Mouse (Mus musculus) hindbrain, embryonic 11.5 days (tissue): Measurements from ENCODE around the gene Olfml3. TPM values are rescaled to one million over a fixed set of nuclear protein-coding genes. Genes with fewer than 3 reads are reported as not detected.

ENCODE experiments used
- ATAC-seq: fragments of 200-750 bp; cut with Nextera tagmentation; 2 replicates; pipeline ENCODE4 v1.8.0; 2017; ENCODE audit warnings: mild to moderate bottlenecking, moderate TSS enrichment, moderate library complexity; ENCODE audit not compliant: low FRiP score
- DNase-seq: peaks from one replicate; pipeline ENCODE4 v3.0.0-alpha.2; 2015; ENCODE audit warnings: low spot score
- H3K27ac ChIP-seq: fragments of 300-500 bp; sonication (generic); 2 replicates; pipeline ENCODE4 v1.5.1; 2014; ENCODE audit warnings: mild to moderate bottlenecking, low read depth, low read length
- H3K27me3 ChIP-seq: fragments of 300-500 bp; sonication (generic); 2 replicates; pipeline ENCODE4 v1.6.1; 2014; ENCODE audit warnings: mild to moderate bottlenecking, low read length, moderate library complexity, mixed read lengths; ENCODE audit not compliant: control insufficient read depth, insufficient read depth
- H3K36me3 ChIP-seq: fragments of 300-500 bp; sonication (generic); 2 replicates; pipeline ENCODE4 v1.6.1; 2014; ENCODE audit warnings: mild to moderate bottlenecking, low read length, moderate library complexity, mixed read lengths; ENCODE audit not compliant: control insufficient read depth, insufficient read depth
- H3K4me1 ChIP-seq: fragments of 300-500 bp; sonication (generic); replicated peaks from 2 replicates; pipeline ENCODE4 v1.6.1; 2014; ENCODE audit warnings: low read length, mixed read lengths; ENCODE audit not compliant: control insufficient read depth, insufficient read depth
- H3K4me2 ChIP-seq: fragments of 300-500 bp; sonication (generic); replicated peaks from 2 replicates; pipeline ENCODE4 v1.6.1; 2014; ENCODE audit warnings: mild to moderate bottlenecking, low read depth, low read length
- H3K4me3 ChIP-seq: fragments of 300-500 bp; sonication (generic); 2 replicates; pipeline ENCODE4 v1.5.1; 2014; ENCODE audit warnings: low read depth, low read length
- H3K9ac ChIP-seq: fragments of 300-500 bp; sonication (generic); 2 replicates; pipeline ENCODE4 v1.6.1; 2014; ENCODE audit warnings: low read depth, low read length
- H3K9me3 ChIP-seq: fragments of 300-500 bp; sonication (generic); 2 replicates; pipeline ENCODE4 v1.6.1; 2016; ENCODE audit warnings: low read length; ENCODE audit not compliant: control insufficient read depth
- WGBS: fragments of 180-500 bp; shearing (Covaris S2); extraction: QIAGEN DNeasy Blood & Tissue Kit; methylation state at CpG from one replicate; pipeline ENCODE4 v1.1.7; 2014; 5-methylcytosine and 5-hydroxymethylcytosine counted together
- polyA plus RNA-seq: library from polyadenylated mRNA; unstranded; fragments of >200 nt; fragmentation: Nextera tagmentation; extraction: Ambion mirVana; gene quantifications from 2 replicates; pipeline ENCODE4 v1.2.1, GENCODE M21; 2014

Gene Olfml3
- 12.4 and 13.3 TPM in 2 replicates for polyA plus RNA-seq

- H3K27ac ChIP-seq, result peak within 1 kb of the TSS; percentile 60
- under 1% methylated on average over 18 of the region's 18 CpGs for WGBS
- no peak within 1 kb of the TSS for H3K9ac ChIP-seq
- H3K4me2 ChIP-seq, result peak within 1 kb of the TSS; percentile 18
- DNase-seq (peak; percentile 95), ATAC-seq (peak; percentile 83)
- H3K36me3 ChIP-seq, result no peaks in the 10 kb centered on the region
- peaks cover 24% of the 10 kb centered on the region for H3K4me1 ChIP-seq
- H3K27me3 ChIP-seq, result no peaks in the 10 kb centered on the region
- H3K4me3 ChIP-seq, result peak within 1 kb of the TSS; percentile 0; the same call in 1 of the 2 replicates
- H3K9me3 ChIP-seq, result no peaks in the 10 kb centered on the region
These were observed at the start of gene Olfml3 for GRCm38 (mm10) chr3:103737778-103738571. TSS of gene Olfml3 (minus strand) at chr3:103738001.

GRCm38 (mm10) chr3:103787225-103787624 is 49.4 kb upstream of the Olfml3 start:
- Histone ChIP-seq H3K9ac (no peak overlapping the region), H3K27ac (no peak overlapping the region), H3K4me2 (no peak overlapping the region), H3K4me1 (no peaks in the 10 kb centered on the region), H3K9me3 (no peaks in the 10 kb centered on the region), H3K36me3 (no peaks in the 10 kb centered on the region), H3K4me3 (no peak overlapping the region), H3K27me3 (no peaks in the 10 kb centered on the region)
- ATAC-seq (no peak), DNase-seq (no peak)
- WGBS, result 72% methylated on average over 7 of the region's 7 CpGs

GRCm38 (mm10) chr3:103782844-103783609 is 45.2 kb upstream of the Olfml3 start:
- Histone ChIP-seq H3K27me3 (no peaks in the 10 kb centered on the region), H3K4me2 (no peak overlapping the region), H3K36me3 (no peaks in the 10 kb centered on the region), H3K9ac (no peak overlapping the region), H3K4me3 (no peak overlapping the region), H3K27ac (no peak overlapping the region), H3K4me1 (no peaks in the 10 kb centered on the region), H3K9me3 (no peaks in the 10 kb centered on the region)
- ATAC-seq (no peak), DNase-seq (no peak)
- WGBS, result 90% methylated on average over 4 of the region's 4 CpGs

GRCm38 (mm10) chr3:103780777-103781176 is 43.0 kb upstream of the Olfml3 start:
- Histone ChIP-seq H3K4me1 (no peaks in the 10 kb centered on the region), H3K9me3 (no peaks in the 10 kb centered on the region), H3K9ac (no peak overlapping the region), H3K4me2 (no peak overlapping the region), H3K4me3 (no peak overlapping the region), H3K27me3 (no peaks in the 10 kb centered on the region), H3K27ac (no peak overlapping the region), H3K36me3 (no peaks in the 10 kb centered on the region; the same call in 1 of the 2 replicates)
- no peak for DNase-seq
- WGBS, result 80% methylated on average over 5 of the region's 5 CpGs
- no peak for ATAC-seq

- Histone ChIP-seq H3K36me3 (no peaks in the 10 kb centered on the region; the same call in 1 of the 2 replicates), H3K27me3 (no peaks in the 10 kb centered on the region), H3K9ac (no peak overlapping the region), H3K27ac (no peak overlapping the region), H3K4me3 (no peak overlapping the region), H3K4me1 (no peaks in the 10 kb centered on the region), H3K4me2 (no peak overlapping the region), H3K9me3 (no peaks in the 10 kb centered on the region)
- no peak for DNase-seq
- no peak for ATAC-seq
- 85% methylated on average over 3 of the region's 3 CpGs for WGBS
These were observed 42.5 kb upstream of the Olfml3 start for GRCm38 (mm10) chr3:103780271-103780670.

- H3K4me3 ChIP-seq, result no peak overlapping the region
- H3K4me1 ChIP-seq, result no peaks in the 10 kb centered on the region
- H3K9ac ChIP-seq, result no peak overlapping the region
- H3K9me3 ChIP-seq, result no peaks in the 10 kb centered on the region
- H3K27ac ChIP-seq, result no peak overlapping the region
- H3K4me2 ChIP-seq, result no peak overlapping the region
- H3K27me3 ChIP-seq, result no peaks in the 10 kb centered on the region
- ATAC-seq (no peak), DNase-seq (no peak)
- H3K36me3 ChIP-seq, result no peaks in the 10 kb centered on the region; the same call in 1 of the 2 replicates
- WGBS, result 90% methylated on average over 7 of the region's 7 CpGs
These were observed 41.4 kb upstream of the Olfml3 start for GRCm38 (mm10) chr3:103779183-103779582.

GRCm38 (mm10) chr3:103778660-103779059 is 40.9 kb upstream of the Olfml3 start:
- DNase-seq, result no peak
- H3K4me1 ChIP-seq, result no peaks in the 10 kb centered on the region
- no peak overlapping the region for H3K27ac ChIP-seq
- H3K36me3 ChIP-seq, result no peaks in the 10 kb centered on the region; the same call in 1 of the 2 replicates
- no peak overlapping the region for H3K4me2 ChIP-seq
- 88% methylated on average over 6 of the region's 6 CpGs for WGBS
- no peak for ATAC-seq
- H3K9ac ChIP-seq, result no peak overlapping the region
- H3K27me3 ChIP-seq, result no peaks in the 10 kb centered on the region
- H3K9me3 ChIP-seq, result no peaks in the 10 kb centered on the region
- H3K4me3 ChIP-seq, result no peak overlapping the region

- Histone ChIP-seq H3K4me3 (no peak overlapping the region), H3K27me3 (no peaks in the 10 kb centered on the region), H3K36me3 (no peaks in the 10 kb centered on the region; the same call in 1 of the 2 replicates), H3K9me3 (no peaks in the 10 kb centered on the region), H3K4me1 (no peaks in the 10 kb centered on the region), H3K9ac (no peak overlapping the region), H3K4me2 (no peak overlapping the region), H3K27ac (no peak overlapping the region)
- DNase-seq, result no peak
- no peak for ATAC-seq
- 89% methylated on average over 11 of the region's 11 CpGs for WGBS
These were observed 40.1 kb upstream of the Olfml3 start for GRCm38 (mm10) chr3:103777940-103778339.
